Mouse (Mus musculus): ENCODE measurements at regions not wholly inside any gene's neighbourhood (a gene's known extent, or its start where the extent isn't known, plus 50 kb on each side); places are given as distances from the start of the nearest gene placed in this dataset.
"Not testable (repeated sequence)": the region's sequence is repeated elsewhere in the genome, so short reads cannot be mapped to it uniquely, and the experiment has no call there.

GRCm38 (mm10) chr8:46355066-46355465 lies 60.6 kb upstream of the Helt start:
- H3K4me1 ChIP-seq (ENCODE audit: control insufficient read depth, insufficient read depth, low read length), result no peaks in the 10 kb centered on the region
- no peak for TF ChIP-seq POLR2A (IDR thresholded peaks at IDR 0.05; ENCODE audit: borderline replicate concordance, control insufficient read depth, low read depth, low read length)
- TF ChIP-seq CTCF (IDR thresholded peaks at IDR 0.05; ENCODE audit: control insufficient read depth, insufficient read depth, low read length), result no peak
- no peak overlapping the region for H3K4me3 ChIP-seq (replicated peaks; ENCODE audit: control insufficient read depth, low read depth, low read length)
- H3K27ac ChIP-seq (ENCODE audit: control insufficient read depth, insufficient read depth, low read depth, low read length, poor library complexity), result no peak overlapping the region
- 81% methylated on average over 4 of the region's 4 CpGs for WGBS

- WGBS, result 82% methylated on average over 9 of the region's 9 CpGs
- H3K4me3 ChIP-seq (replicated peaks; ENCODE audit: control insufficient read depth, low read depth, low read length); H3K4me1 ChIP-seq (ENCODE audit: control insufficient read depth, insufficient read depth, low read length); H3K27ac ChIP-seq (ENCODE audit: control insufficient read depth, insufficient read depth, low read depth, low read length, poor library complexity): not testable (repeated sequence)
Measured at GRCm38 (mm10) chr8:46357961-46358360, 63.5 kb upstream of the Helt start.

GRCm38 (mm10) chr8:46362871-46363306 lies 68.4 kb upstream of the Helt start:
- WGBS, result 87% methylated on average over 2 of the region's 2 CpGs
- no peaks in the 10 kb centered on the region; the same call in 1 of the 2 replicates for H3K4me1 ChIP-seq (ENCODE audit: control insufficient read depth, insufficient read depth, low read length)

GRCm38 (mm10) chr8:46365711-46366110 lies 71.2 kb upstream of the Helt start:
- Histone ChIP-seq H3K4me1 (ENCODE audit: control insufficient read depth, insufficient read depth, low read length) (no peaks in the 10 kb centered on the region; the same call in 1 of the 2 replicates), H3K27ac (ENCODE audit: control insufficient read depth, insufficient read depth, low read depth, low read length, poor library complexity) (no peak overlapping the region), H3K4me3 (replicated peaks; ENCODE audit: control insufficient read depth, low read depth, low read length) (no peak overlapping the region)
- WGBS, result 74% methylated on average over 5 of the region's 5 CpGs
- TF ChIP-seq POLR2A (IDR thresholded peaks at IDR 0.05; ENCODE audit: borderline replicate concordance, control insufficient read depth, low read depth, low read length) (no peak), CTCF (IDR thresholded peaks at IDR 0.05; ENCODE audit: control insufficient read depth, insufficient read depth, low read length) (no peak)

More at GRCm38 (mm10) chr8:46362871-46363306, 68.4 kb upstream of the Helt start:
- Histone ChIP-seq H3K4me3 (replicated peaks; ENCODE audit: control insufficient read depth, low read depth, low read length) (no peak overlapping the region), H3K27ac (ENCODE audit: control insufficient read depth, insufficient read depth, low read depth, low read length, poor library complexity) (no peak overlapping the region)
- TF ChIP-seq POLR2A (IDR thresholded peaks at IDR 0.05; ENCODE audit: borderline replicate concordance, control insufficient read depth, low read depth, low read length), result no peak
- TF ChIP-seq CTCF (IDR thresholded peaks at IDR 0.05; ENCODE audit: control insufficient read depth, insufficient read depth, low read length), result no peak

GRCm38 (mm10) chr8:46367125-46367524 lies 72.7 kb upstream of the Helt start:
- no peak overlapping the region for H3K27ac ChIP-seq (ENCODE audit: control insufficient read depth, insufficient read depth, low read depth, low read length, poor library complexity)
- 74% methylated on average over 3 of the region's 3 CpGs for WGBS
- no peak for TF ChIP-seq CTCF (IDR thresholded peaks at IDR 0.05; ENCODE audit: control insufficient read depth, insufficient read depth, low read length)
- no peak for TF ChIP-seq POLR2A (IDR thresholded peaks at IDR 0.05; ENCODE audit: borderline replicate concordance, control insufficient read depth, low read depth, low read length)
- no peaks in the 10 kb centered on the region; the same call in 1 of the 2 replicates for H3K4me1 ChIP-seq (ENCODE audit: control insufficient read depth, insufficient read depth, low read length)
- H3K4me3 ChIP-seq (replicated peaks; ENCODE audit: control insufficient read depth, low read depth, low read length), result no peak overlapping the region

- Histone ChIP-seq H3K27ac (ENCODE audit: control insufficient read depth, insufficient read depth, low read depth, low read length, poor library complexity) (no peak overlapping the region), H3K4me3 (replicated peaks; ENCODE audit: control insufficient read depth, low read depth, low read length) (no peak overlapping the region), H3K4me1 (ENCODE audit: control insufficient read depth, insufficient read depth, low read length) (no peaks in the 10 kb centered on the region; the same call in 1 of the 2 replicates)
- no peak for TF ChIP-seq POLR2A (IDR thresholded peaks at IDR 0.05; ENCODE audit: borderline replicate concordance, control insufficient read depth, low read depth, low read length)
- WGBS, result 52% methylated on average over 4 of the region's 4 CpGs
Measured at GRCm38 (mm10) chr8:46374092-46374491, 79.6 kb upstream of the Helt start.

- no peak overlapping the region for H3K4me3 ChIP-seq (replicated peaks; ENCODE audit: control insufficient read depth, low read depth, low read length)
- 47% methylated on average over 2 of the region's 2 CpGs for WGBS
- TF ChIP-seq POLR2A (IDR thresholded peaks at IDR 0.05; ENCODE audit: borderline replicate concordance, control insufficient read depth, low read depth, low read length) (no peak), CTCF (IDR thresholded peaks at IDR 0.05; ENCODE audit: control insufficient read depth, insufficient read depth, low read length) (no peak)
- H3K27ac ChIP-seq (ENCODE audit: control insufficient read depth, insufficient read depth, low read depth, low read length, poor library complexity), result peak overlapping the region; percentile 65; the same call in 1 of the 2 replicates
- no peaks in the 10 kb centered on the region; the same call in 1 of the 2 replicates for H3K4me1 ChIP-seq (ENCODE audit: control insufficient read depth, insufficient read depth, low read length)
Measured at GRCm38 (mm10) chr8:46375986-46376385, 81.5 kb upstream of the Helt start.

- no peak for TF ChIP-seq CTCF (IDR thresholded peaks at IDR 0.05; ENCODE audit: control insufficient read depth, insufficient read depth, low read length)
- no peak for TF ChIP-seq POLR2A (IDR thresholded peaks at IDR 0.05; ENCODE audit: borderline replicate concordance, control insufficient read depth, low read depth, low read length)
- WGBS, result 75% methylated on average over 7 of the region's 7 CpGs
- Histone ChIP-seq H3K4me3 (replicated peaks; ENCODE audit: control insufficient read depth, low read depth, low read length) (no peak overlapping the region), H3K27ac (ENCODE audit: control insufficient read depth, insufficient read depth, low read depth, low read length, poor library complexity) (no peak overlapping the region), H3K4me1 (ENCODE audit: control insufficient read depth, insufficient read depth, low read length) (no peaks in the 10 kb centered on the region)
Measured at GRCm38 (mm10) chr8:46384926-46385325, 85.9 kb upstream of the Acsl1 start.

GRCm38 (mm10) chr8:46385806-46386205 lies 85.0 kb upstream of the Acsl1 start:
- Histone ChIP-seq H3K4me3 (replicated peaks; ENCODE audit: control insufficient read depth, low read depth, low read length) (no peak overlapping the region), H3K4me1 (ENCODE audit: control insufficient read depth, insufficient read depth, low read length) (no peaks in the 10 kb centered on the region), H3K27ac (ENCODE audit: control insufficient read depth, insufficient read depth, low read depth, low read length, poor library complexity) (no peak overlapping the region)
- no peak for TF ChIP-seq POLR2A (IDR thresholded peaks at IDR 0.05; ENCODE audit: borderline replicate concordance, control insufficient read depth, low read depth, low read length)
- no peak for TF ChIP-seq CTCF (IDR thresholded peaks at IDR 0.05; ENCODE audit: control insufficient read depth, insufficient read depth, low read length)
- WGBS, result 66% methylated on average over 6 of the region's 6 CpGs
